Mouse (Mus musculus) CH12.LX (cell line): ENCODE data around the gene Zswim3. TPM values are rescaled to one million over a fixed set of nuclear protein-coding genes. Genes with fewer than 3 reads are reported as not detected.

ENCODE experiments used
- DNase-seq: peaks from one replicate; pipeline ENCODE4 v3.0.0-alpha.2; 2013; ENCODE audit errors: extremely low read depth
- H3K27ac ChIP-seq: 2 replicates; pipeline ENCODE4 v1.5.1; 2012; ENCODE audit warnings: low read depth, mild to moderate bottlenecking, control low read depth, moderate library complexity; ENCODE audit not compliant: insufficient read depth
- H3K27me3 ChIP-seq: replicated peaks from 2 replicates; pipeline ENCODE3; 2012; ENCODE audit warnings: inconsistent platforms
- H3K36me3 ChIP-seq, 2 experiments: replicated peaks in 1 of 2; 2 replicates each; pipeline versions ENCODE3 to v1.6.1; 2012; ENCODE audit warnings: inconsistent platforms in 1 of 2, low read length in 1 of 2, mild to moderate bottlenecking in 1 of 2, mixed read lengths in 1 of 2, moderate library complexity in 1 of 2; ENCODE audit not compliant: control insufficient read depth in 1 of 2, insufficient read depth in 1 of 2
- H3K4me1 ChIP-seq, 2 experiments: 2 replicates each; pipeline ENCODE4 v1.6.1; 2012; ENCODE audit warnings: inconsistent platforms in 1 of 2, moderate library complexity in 1 of 2; ENCODE audit not compliant: insufficient read depth in 2 of 2, control insufficient read depth in 1 of 2
- H3K4me2 ChIP-seq: 2 replicates; pipeline ENCODE4 v1.6.1; 2012; ENCODE audit warnings: low read depth, mild to moderate bottlenecking, control low read depth; ENCODE audit not compliant: poor library complexity, insufficient read depth, severe bottlenecking
- H3K4me3 ChIP-seq, 3 experiments: fragments of 150-350 bp in 1 of 3; sonication (generic) in 1 of 3; replicated peaks in 1 of 3; 2 replicates each; pipeline versions ENCODE3 to v1.5.1; 2011 to 2012; ENCODE audit warnings: low read depth in 2 of 3, low read length in 2 of 3, mild to moderate bottlenecking in 2 of 3, moderate library complexity in 2 of 3, control low read depth in 1 of 3, improper control_type of control experiment in 1 of 3, inconsistent platforms in 1 of 3, mixed read lengths in 1 of 3; ENCODE audit not compliant: poor library complexity in 1 of 3
- H3K79me2 ChIP-seq: replicated peaks from 2 replicates; pipeline ENCODE4 v1.6.1; 2012; ENCODE audit warnings: mild to moderate bottlenecking, moderate library complexity; ENCODE audit not compliant: control insufficient read depth, poor library complexity, insufficient read depth, severe bottlenecking; ENCODE audit errors: extremely low read depth
- H3K9ac ChIP-seq: 2 replicates; pipeline ENCODE4 v1.6.1; 2012; ENCODE audit warnings: low read depth, mild to moderate bottlenecking, control low read depth, moderate library complexity; ENCODE audit not compliant: insufficient read depth
- H3K9me3 ChIP-seq: replicated peaks from 2 replicates; pipeline ENCODE3; 2012; ENCODE audit warnings: low read length, inconsistent platforms, mixed read lengths
- EP300 ChIP-seq: IDR thresholded peaks from 2 replicates; pipeline ENCODE4 v1.6.1; 2011; ENCODE audit warnings: low read length, improper control_type of control experiment
- ETS1 ChIP-seq: conservative IDR thresholded peaks from 2 replicates; pipeline ENCODE4 v1.6.1; 2012; ENCODE audit warnings: low read depth, mild to moderate bottlenecking, inconsistent platforms, low read length, improper control_type of control experiment, moderate library complexity
- IRF4 ChIP-seq: IDR thresholded peaks from 2 replicates; pipeline ENCODE4 v1.6.1; 2014; ENCODE audit warnings: low read depth, mild to moderate bottlenecking, inconsistent platforms, low read length, improper control_type of control experiment
- JUND ChIP-seq: conservative IDR thresholded peaks from 2 replicates; pipeline ENCODE4 v1.6.1; 2011; ENCODE audit warnings: low read depth, low read length, improper control_type of control experiment
- RCOR1 ChIP-seq: conservative IDR thresholded peaks from 2 replicates; pipeline ENCODE4 v1.6.1; 2012; ENCODE audit warnings: low read depth, mild to moderate bottlenecking, inconsistent platforms, low read length, improper control_type of control experiment
- TCF12 ChIP-seq: IDR thresholded peaks from 2 replicates; pipeline ENCODE4 v1.6.1; 2014; ENCODE audit warnings: low read depth, mild to moderate bottlenecking, inconsistent platforms, low read length, improper control_type of control experiment
- UBTF ChIP-seq: IDR thresholded peaks from 2 replicates; pipeline ENCODE4 v1.6.1; 2012; ENCODE audit warnings: low read depth, mild to moderate bottlenecking, inconsistent platforms, low read length, improper control_type of control experiment, moderate library complexity
- ZNF384 ChIP-seq: IDR thresholded peaks from 2 replicates; pipeline ENCODE4 v1.6.1; 2012; ENCODE audit warnings: low read depth, low read length, improper control_type of control experiment, inconsistent platforms
- dilution Hi-C: fragments of 300-500 bp; cut with MboI; formaldehyde crosslinking; loops from 2 replicates; pipeline ENCODE4 v1.14.3; 2020; ENCODE audit warnings: low sequenced_read_pairs; ENCODE audit not compliant: extremely low pct_unique_long_range_greater_than_20kb, extremely low pct_ligation_motif_present
- in situ Hi-C: fragments of 300-500 bp; cut with MboI; formaldehyde crosslinking; loops from 3 replicates; pipeline ENCODE4 v1.14.3; 2019; ENCODE audit warnings: low sequenced_read_pairs, low pct_ligation_motif_present, low pct_unique_long_range_greater_than_20kb, mixed read lengths
- polyA plus RNA-seq: library from polyadenylated mRNA; unstranded; fragments of >175 nt; gene quantifications from 2 replicates; pipeline ENCODE4 v1.2.1, GENCODE M21; 2012; ENCODE audit warnings: low read depth; ENCODE audit not compliant: insufficient read length
- total RNA-seq, 2 experiments: library from RNA; depleted of rRNA; stranded (reverse); fragments of 300-350 nt in 1 of 2; fragments of >200 nt in 1 of 2; gene quantifications; 2 replicates each; pipeline ENCODE4 v1.2.3; 2012 to 2014

Zswim3 gene
- total and polyA plus RNA-seq, 3 experiments: 2.3 to 3.5 (median 2.5) TPM

GRCm38 (mm10) chr2:164857101-164857821 is 52.4 kb downstream of the Zswim3 start, which contains the start of gene Pltp (continued):
- TF ChIP-seq TCF12: peak; percentile 47; the same call in 1 of the 2 replicates
- no peak for TF ChIP-seq JUND
- TF ChIP-seq ZNF384: no peak

- dilution Hi-C loops: no loop called here
- no peak overlapping the region for H3K9ac ChIP-seq
These were observed 53.1 kb downstream of the Zswim3 start for GRCm38 (mm10) chr2:164857842-164858553.

GRCm38 (mm10) chr2:164859155-164859554 is 54.3 kb downstream of the Zswim3 start:
- no peak overlapping the region for H3K9ac ChIP-seq
- H3K4me2 ChIP-seq: no peak overlapping the region
- no peaks in the 10 kb centered on the region for H3K9me3 ChIP-seq
- in situ Hi-C loops (no loop called here), dilution Hi-C loops (no loop called here)
- TF ChIP-seq ETS1 (no peak), EP300 (no peak), RCOR1 (no peak), IRF4 (no peak)
- H3K79me2 ChIP-seq: no peaks in the 10 kb centered on the region
- no peak overlapping the region for H3K27ac ChIP-seq
- no peak for DNase-seq
- H3K27me3 ChIP-seq: peaks cover 19% of the 10 kb centered on the region
- no peak overlapping the region for H3K4me3 ChIP-seq
- H3K4me1 ChIP-seq: peaks cover 0 to 48% of the 10 kb centered on the region in 2 experiments; a peak in 3 of 4 replicates
- no peaks in the 10 kb centered on the region for H3K36me3 ChIP-seq

More at GRCm38 (mm10) chr2:164857842-164858553, 53.1 kb downstream of the Zswim3 start:
- peaks cover 19% of the 10 kb centered on the region for H3K27me3 ChIP-seq
- H3K9me3 ChIP-seq: no peaks in the 10 kb centered on the region
- H3K79me2 ChIP-seq: no peaks in the 10 kb centered on the region
- no peak for DNase-seq
- H3K4me3 ChIP-seq: peak overlapping the region in 1 of 3 experiments; percentile 57
- no peak overlapping the region for H3K27ac ChIP-seq
- H3K4me2 ChIP-seq: peak overlapping the region; percentile 49
- in situ Hi-C loops: no loop called here
- no peaks in the 10 kb centered on the region for H3K36me3 ChIP-seq
- peaks cover 0 to 43% of the 10 kb centered on the region in 2 experiments; a peak in 3 of 4 replicates for H3K4me1 ChIP-seq
- TF ChIP-seq IRF4: peak; percentile 19; the same call in 1 of the 2 replicates
- no peak for TF ChIP-seq TCF12
- no peak for TF ChIP-seq UBTF
